Mouse (Mus musculus) megakaryocyte, embryonic 14.5 days (primary cell): ENCODE measurements around the gene Fmn2.

Source experiments
- FLI1 ChIP-seq: IDR thresholded peaks from 2 replicates; pipeline ENCODE4 v1.6.1; 2012; ENCODE audit warnings: low read length, inconsistent platforms, mixed read lengths
- GATA1 ChIP-seq: IDR thresholded peaks from 3 replicates; pipeline ENCODE4 v1.6.1; 2012; ENCODE audit warnings: mixed read lengths, low read length, inconsistent platforms, borderline replicate concordance

DNA sequence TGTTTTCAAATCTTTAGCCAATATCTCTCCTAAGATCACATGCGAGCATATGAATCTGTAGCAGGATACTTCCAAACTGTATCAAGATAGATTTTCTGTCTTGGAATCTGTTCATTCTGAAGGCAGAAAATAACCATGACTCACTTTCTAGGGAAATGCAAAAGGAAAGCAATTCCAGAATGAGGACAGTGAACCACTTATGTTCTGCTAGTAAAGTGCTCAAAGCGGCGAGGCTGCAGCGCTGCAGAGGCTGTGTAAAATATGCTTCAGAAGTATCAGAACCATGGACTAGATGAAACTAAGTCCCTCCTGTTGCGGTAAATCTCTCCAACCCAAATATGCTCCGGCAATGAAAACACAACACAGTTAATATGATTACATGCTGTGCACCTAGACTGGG, 19.1 kb upstream of the Fmn2 start:
- TF ChIP-seq GATA1 (no peak), FLI1 (no peak)
